In the genomic region with DNA sequence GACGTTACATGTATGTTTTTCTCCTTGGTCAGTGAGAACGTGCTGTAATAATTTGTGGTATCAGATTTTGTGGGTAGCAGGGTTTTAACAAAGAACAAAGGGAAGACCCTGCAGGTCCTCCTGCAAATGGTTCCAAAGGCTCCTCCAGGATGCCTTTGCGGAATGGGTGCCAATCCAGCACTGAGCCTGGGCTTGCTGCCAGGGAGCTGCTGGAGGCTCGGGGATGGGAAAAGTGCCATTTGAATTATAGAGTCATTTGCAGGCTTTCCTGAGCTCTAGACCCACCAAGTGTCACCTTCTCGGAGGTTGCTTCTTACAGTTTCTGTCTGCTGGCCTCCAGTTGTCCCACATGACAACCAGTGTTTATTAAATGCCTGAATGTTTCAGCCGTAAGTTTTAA, we compare ENCODE assay signal across 9 mouse cellular contexts. TPM values are rescaled to one million over a fixed set of nuclear protein-coding genes. Genes with fewer than 3 reads are reported as not detected.
DNase-seq lines count a peak whose midpoint lies in the region; ATAC-seq lines count a peak whose summit lies in the region.
"Had no signal": no experiment of that assay in that cellular context is flagged by ENCODE, and none has a peak within 500 bp of the region (broad histone marks: within the 10 kb centered on the region; RNA-seq: fewer than 3 reads in every experiment).

No protein-coding gene starts in this region.

- peaks cover 3% of the 10 kb centered on the region; the same call in 1 of the 2 replicates for H3K36me3 ChIP-seq in embryonic facial prominence, embryonic 14.5 days (ENCODE audit: control insufficient read depth, insufficient read depth, low read length)
- H3K36me3 ChIP-seq in neural tube, embryonic 14.5 days (ENCODE audit: control insufficient read depth, insufficient read depth, low read length), result peaks cover 6% of the 10 kb centered on the region; the same call in 1 of the 2 replicates
- H3K36me3 ChIP-seq: embryonic facial prominence, embryonic 12.5 days had no signal

- ATAC-seq in embryonic facial prominence, embryonic 14.5 days (ENCODE audit: low read depth), result 0 out of 2 replicates have a peak, but pooled peaks have one; percentile 18
- ATAC-seq in neural tube, embryonic 14.5 days (ENCODE audit: low read depth), result peak; percentile 57; the same call in 1 of the 2 replicates

- no peak overlapping the region for H3K4me3 ChIP-seq in embryonic facial prominence, embryonic 14.5 days (ENCODE audit: low read depth, low read length)
- H3K4me3 ChIP-seq in neural tube, embryonic 14.5 days (ENCODE audit: low read depth, low read length), result no peak overlapping the region
- H3K4me3 ChIP-seq: embryonic facial prominence, embryonic 12.5 days had no signal

- intact Hi-C loops in heart, postnatal 25 days (cut with DNase I), result no loop called here

- H3K9ac ChIP-seq in embryonic facial prominence, embryonic 14.5 days (ENCODE audit: low read depth, low read length), result no peak overlapping the region
- H3K9ac ChIP-seq in neural tube, embryonic 14.5 days (replicated peaks; ENCODE audit: low read depth, low read length), result no peak overlapping the region
- H3K9ac ChIP-seq: embryonic facial prominence, embryonic 12.5 days had no signal

- 0 out of 2 replicates have a peak, but pooled peaks cover 9% of the 10 kb centered on the region for H3K4me1 ChIP-seq in embryonic facial prominence, embryonic 14.5 days (ENCODE audit: control insufficient read depth, insufficient read depth, low read length)
- H3K4me1 ChIP-seq in neural tube, embryonic 14.5 days (ENCODE audit: control insufficient read depth, insufficient read depth, low read length), result no peaks in the 10 kb centered on the region
- H3K4me1 ChIP-seq: embryonic facial prominence, embryonic 12.5 days had no signal

- DNase-seq in heart, adult 8-10 months (ENCODE audit: low spot score), result peak; percentile 46
- no peak for DNase-seq in heart, postnatal 25 days (ENCODE audit: low spot score)
- peak; percentile 67 for DNase-seq in adrenal gland, adult 2 months
- peak; percentile 82 for DNase-seq in embryonic facial prominence, embryonic 14.5 days (ENCODE audit: low spot score)
- DNase-seq in kidney, postnatal 36 days, result peak; percentile 47 to 80
- no peak for DNase-seq in spleen, postnatal 14 days (ENCODE audit: low spot score in 2 of 2)
- DNase-seq in embryo, embryonic 11 days, result no peak

- H3K9me3 ChIP-seq in embryonic facial prominence, embryonic 14.5 days (ENCODE audit: control insufficient read depth, low read length), result no peaks in the 10 kb centered on the region
- no peaks in the 10 kb centered on the region for H3K9me3 ChIP-seq in neural tube, embryonic 14.5 days (ENCODE audit: control insufficient read depth, low read length)
- H3K9me3 ChIP-seq: embryonic facial prominence, embryonic 12.5 days had no signal

- peak overlapping the region; percentile 13; the same call in 1 of the 2 replicates for H3K27ac ChIP-seq in embryonic facial prominence, embryonic 14.5 days (replicated peaks; ENCODE audit: low read depth, low read length)
- peak overlapping the region; percentile 60 for H3K27ac ChIP-seq in neural tube, embryonic 14.5 days (ENCODE audit: low read depth, low read length)
- H3K27ac ChIP-seq: embryonic facial prominence, embryonic 12.5 days had no signal

- H3K27me3 ChIP-seq in embryonic facial prominence, embryonic 14.5 days (replicated peaks; ENCODE audit: control insufficient read depth, insufficient read depth, low read length), result no peaks in the 10 kb centered on the region
- H3K27me3 ChIP-seq in neural tube, embryonic 14.5 days (ENCODE audit: control insufficient read depth, insufficient read depth, low read length), result no peaks in the 10 kb centered on the region
- H3K27me3 ChIP-seq: embryonic facial prominence, embryonic 12.5 days had no signal

- 39% methylated on average over 6 of the region's 6 CpGs for WGBS in embryonic facial prominence, embryonic 14.5 days
- WGBS in neural tube, embryonic 14.5 days, result 50% methylated on average over 6 of the region's 6 CpGs

- H3K4me2 ChIP-seq in embryonic facial prominence, embryonic 14.5 days (ENCODE audit: low read depth, low read length), result no peak overlapping the region
- H3K4me2 ChIP-seq in neural tube, embryonic 14.5 days (ENCODE audit: low read depth, low read length), result no peak overlapping the region
- H3K4me2 ChIP-seq: embryonic facial prominence, embryonic 12.5 days had no signal

RNA-seq across cellular contexts. Expression of gene Efcab10, which starts 33.9 kb away (rescaled TPM):
- not detected for total RNA-seq in heart, adult 8-10 months (2022)
- total RNA-seq in heart, postnatal 25 days (2021), result not detected
- total RNA-seq in adrenal gland, adult 2 months (2021), result under 1 TPM in 1 of 2 experiments, not detected in 1; 0.45 TPM
- not detected in 2 replicates for polyA plus RNA-seq in adrenal gland, adult 2 months (2012; rRNA removed)
- 2.5 and 5.0 TPM in 2 replicates for polyA plus RNA-seq in embryonic facial prominence, embryonic 14.5 days (2014; fragmentation: Nextera tagmentation; extraction: Ambion mirVana)
- 1.7 and 2.9 TPM in 2 replicates for polyA plus RNA-seq in neural tube, embryonic 14.5 days (2014; fragmentation: Nextera tagmentation; extraction: Ambion mirVana)

Comparison
In these comparisons a context has a peak if more than half of its experiments do, and no peak if none do; other contexts are left out.
1. DNase-seq: peak in heart, adult 8-10 months (single experiment), adrenal gland, adult 2 months (single experiment), embryonic facial prominence, embryonic 14.5 days (single experiment) and kidney, postnatal 36 days (2 of 2); none in heart, postnatal 25 days (single experiment), spleen, postnatal 14 days (0 of 2) and embryo, embryonic 11 days (single experiment).